Mouse (Mus musculus) CH12.LX (cell line): Measurements from ENCODE around the gene Sox11. TPM values are rescaled to one million over a fixed set of nuclear protein-coding genes. Genes with fewer than 3 reads are reported as not detected.

ENCODE experiments used
- DNase-seq: peaks from one replicate; pipeline ENCODE4 v3.0.0-alpha.2; 2013; ENCODE audit errors: extremely low read depth
- H3K27ac ChIP-seq: 2 replicates; pipeline ENCODE4 v1.5.1; 2012; ENCODE audit warnings: low read depth, mild to moderate bottlenecking, control low read depth, moderate library complexity; ENCODE audit not compliant: insufficient read depth
- H3K27me3 ChIP-seq: replicated peaks from 2 replicates; pipeline ENCODE3; 2012; ENCODE audit warnings: inconsistent platforms
- H3K36me3 ChIP-seq, 2 experiments: replicated peaks in 1 of 2; 2 replicates each; pipeline versions ENCODE3 to v1.6.1; 2012; ENCODE audit warnings: inconsistent platforms in 1 of 2, low read length in 1 of 2, mild to moderate bottlenecking in 1 of 2, mixed read lengths in 1 of 2, moderate library complexity in 1 of 2; ENCODE audit not compliant: control insufficient read depth in 1 of 2, insufficient read depth in 1 of 2
- H3K4me1 ChIP-seq, 2 experiments: 2 replicates each; pipeline ENCODE4 v1.6.1; 2012; ENCODE audit warnings: inconsistent platforms in 1 of 2, moderate library complexity in 1 of 2; ENCODE audit not compliant: insufficient read depth in 2 of 2, control insufficient read depth in 1 of 2
- H3K4me2 ChIP-seq: 2 replicates; pipeline ENCODE4 v1.6.1; 2012; ENCODE audit warnings: low read depth, mild to moderate bottlenecking, control low read depth; ENCODE audit not compliant: poor library complexity, insufficient read depth, severe bottlenecking
- H3K4me3 ChIP-seq, 3 experiments: fragments of 150-350 bp in 1 of 3; sonication (generic) in 1 of 3; replicated peaks in 1 of 3; 2 replicates each; pipeline versions ENCODE3 to v1.5.1; 2011 to 2012; ENCODE audit warnings: low read depth in 2 of 3, low read length in 2 of 3, mild to moderate bottlenecking in 2 of 3, moderate library complexity in 2 of 3, control low read depth in 1 of 3, improper control_type of control experiment in 1 of 3, inconsistent platforms in 1 of 3, mixed read lengths in 1 of 3; ENCODE audit not compliant: poor library complexity in 1 of 3
- H3K79me2 ChIP-seq: replicated peaks from 2 replicates; pipeline ENCODE4 v1.6.1; 2012; ENCODE audit warnings: mild to moderate bottlenecking, moderate library complexity; ENCODE audit not compliant: control insufficient read depth, poor library complexity, insufficient read depth, severe bottlenecking; ENCODE audit errors: extremely low read depth
- H3K9ac ChIP-seq: 2 replicates; pipeline ENCODE4 v1.6.1; 2012; ENCODE audit warnings: low read depth, mild to moderate bottlenecking, control low read depth, moderate library complexity; ENCODE audit not compliant: insufficient read depth
- H3K9me3 ChIP-seq: replicated peaks from 2 replicates; pipeline ENCODE3; 2012; ENCODE audit warnings: low read length, inconsistent platforms, mixed read lengths
- CTCF ChIP-seq, 2 experiments: IDR thresholded peaks in 1 of 2; conservative IDR thresholded peaks in 1 of 2; 2 replicates each; pipeline ENCODE4 v1.5.1; 2011 to 2012; ENCODE audit warnings: low read depth in 2 of 2, low read length in 2 of 2, improper control_type of control experiment in 1 of 2, inconsistent platforms in 1 of 2, mild to moderate bottlenecking in 1 of 2, moderate library complexity in 1 of 2
- ELF1 ChIP-seq: IDR thresholded peaks from 2 replicates; pipeline ENCODE4 v1.6.1; 2014; ENCODE audit warnings: low read depth, mild to moderate bottlenecking, inconsistent platforms, low read length, improper control_type of control experiment
- IRF4 ChIP-seq: IDR thresholded peaks from 2 replicates; pipeline ENCODE4 v1.6.1; 2014; ENCODE audit warnings: low read depth, mild to moderate bottlenecking, inconsistent platforms, low read length, improper control_type of control experiment
- JUN ChIP-seq: IDR thresholded peaks from 2 replicates; pipeline ENCODE4 v1.6.1; 2011; ENCODE audit warnings: low read depth, mild to moderate bottlenecking, low read length, improper control_type of control experiment, moderate library complexity; ENCODE audit not compliant: insufficient read depth
- JUND ChIP-seq: conservative IDR thresholded peaks from 2 replicates; pipeline ENCODE4 v1.6.1; 2011; ENCODE audit warnings: low read depth, low read length, improper control_type of control experiment
- MAFK ChIP-seq: IDR thresholded peaks from 2 replicates; pipeline ENCODE4 v1.6.1; 2011; ENCODE audit warnings: low read length, improper control_type of control experiment; ENCODE audit not compliant: insufficient replicate concordance
- MAZ ChIP-seq: IDR thresholded peaks from 2 replicates; pipeline ENCODE4 v1.6.1; 2012; ENCODE audit warnings: low read depth, mild to moderate bottlenecking, inconsistent platforms, low read length, improper control_type of control experiment, moderate library complexity
- MEF2A ChIP-seq: IDR thresholded peaks from 2 replicates; pipeline ENCODE4 v1.6.1; 2014; ENCODE audit warnings: low read depth, mild to moderate bottlenecking, inconsistent platforms, low read length, improper control_type of control experiment, borderline replicate concordance
- MYC ChIP-seq: IDR thresholded peaks from 2 replicates; pipeline ENCODE4 v1.6.1; 2011; ENCODE audit warnings: low read depth, mild to moderate bottlenecking, improper control_type of control experiment, low read length
- NELFE ChIP-seq: IDR thresholded peaks from 2 replicates; pipeline ENCODE4 v1.6.1; 2011; ENCODE audit warnings: low read depth, low read length, improper control_type of control experiment
- POLR2A ChIP-seq: IDR thresholded peaks from 2 replicates; pipeline ENCODE4 v1.6.1; 2011; ENCODE audit warnings: low read depth, mild to moderate bottlenecking, improper control_type of control experiment, low read length
- POLR2AphosphoS2 ChIP-seq: IDR thresholded peaks from 2 replicates; pipeline ENCODE4 v1.6.1; 2011; ENCODE audit warnings: low read depth, low read length, improper control_type of control experiment
- RAD21 ChIP-seq: IDR thresholded peaks from 2 replicates; pipeline ENCODE4 v1.6.1; 2011; ENCODE audit warnings: low read depth, mild to moderate bottlenecking, low read length, improper control_type of control experiment, moderate library complexity
- RCOR1 ChIP-seq: conservative IDR thresholded peaks from 2 replicates; pipeline ENCODE4 v1.6.1; 2012; ENCODE audit warnings: low read depth, mild to moderate bottlenecking, inconsistent platforms, low read length, improper control_type of control experiment
- SIN3A ChIP-seq: IDR thresholded peaks from 2 replicates; pipeline ENCODE4 v1.6.1; 2012; ENCODE audit warnings: low read length, improper control_type of control experiment, inconsistent platforms
- SMC3 ChIP-seq: IDR thresholded peaks from 2 replicates; pipeline ENCODE4 v1.6.1; 2011; ENCODE audit warnings: low read depth, low read length, improper control_type of control experiment
- TCF12 ChIP-seq: IDR thresholded peaks from 2 replicates; pipeline ENCODE4 v1.6.1; 2014; ENCODE audit warnings: low read depth, mild to moderate bottlenecking, inconsistent platforms, low read length, improper control_type of control experiment
- UBTF ChIP-seq: IDR thresholded peaks from 2 replicates; pipeline ENCODE4 v1.6.1; 2012; ENCODE audit warnings: low read depth, mild to moderate bottlenecking, inconsistent platforms, low read length, improper control_type of control experiment, moderate library complexity
- USF1 ChIP-seq: IDR thresholded peaks from 2 replicates; pipeline ENCODE4 v1.6.1; 2014; ENCODE audit warnings: low read depth, mild to moderate bottlenecking, inconsistent platforms, low read length, improper control_type of control experiment
- ZC3H11A ChIP-seq: IDR thresholded peaks from 2 replicates; pipeline ENCODE4 v1.6.1; 2012; ENCODE audit warnings: low read depth, mild to moderate bottlenecking, inconsistent platforms, low read length, improper control_type of control experiment
- dilution Hi-C: fragments of 300-500 bp; cut with MboI; formaldehyde crosslinking; loops from 2 replicates; pipeline ENCODE4 v1.14.3; 2020; ENCODE audit warnings: low sequenced_read_pairs; ENCODE audit not compliant: extremely low pct_unique_long_range_greater_than_20kb, extremely low pct_ligation_motif_present
- in situ Hi-C: fragments of 300-500 bp; cut with MboI; formaldehyde crosslinking; loops from 3 replicates; pipeline ENCODE4 v1.14.3; 2019; ENCODE audit warnings: low sequenced_read_pairs, low pct_ligation_motif_present, low pct_unique_long_range_greater_than_20kb, mixed read lengths
- polyA plus RNA-seq: library from polyadenylated mRNA; unstranded; fragments of >175 nt; gene quantifications from 2 replicates; pipeline ENCODE4 v1.2.1, GENCODE M21; 2012; ENCODE audit warnings: low read depth; ENCODE audit not compliant: insufficient read length
- total RNA-seq, 2 experiments: library from RNA; depleted of rRNA; stranded (reverse); fragments of 300-350 nt in 1 of 2; fragments of >200 nt in 1 of 2; gene quantifications; 2 replicates each; pipeline ENCODE4 v1.2.3; 2012 to 2014

Gene Sox11
- total and polyA plus RNA-seq, 3 experiments, result not detected

DNA sequence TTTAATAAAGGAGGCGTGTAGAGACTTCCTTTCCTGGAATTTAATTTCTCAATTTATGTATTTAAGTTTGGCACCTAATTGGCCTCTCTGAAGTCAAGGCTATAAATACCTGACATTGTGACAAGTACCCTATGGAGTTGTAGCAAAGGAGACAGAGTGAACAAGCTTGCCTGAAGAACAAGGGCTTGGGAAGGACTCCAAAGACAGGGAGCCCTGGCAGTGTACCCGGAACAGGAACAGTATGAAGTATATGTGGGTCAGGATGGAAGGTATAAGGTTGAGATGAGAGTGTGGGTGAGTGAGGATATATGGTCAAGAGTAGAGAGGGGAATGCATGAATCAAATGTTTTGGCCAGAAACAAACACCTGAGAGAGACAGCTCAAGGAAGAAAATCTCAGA, 28.4 kb upstream of the Sox11 start:
- H3K4me3 ChIP-seq, result no peak overlapping the region
- TF ChIP-seq TCF12 (no peak), CTCF (conservative IDR thresholded peaks at IDR 0.05 in 1 of 2, IDR thresholded peaks at IDR 0.05 in 1 of 2; ENCODE audit: low read depth in 2 of 2, low read length in 2 of 2) (no peak)

DNA sequence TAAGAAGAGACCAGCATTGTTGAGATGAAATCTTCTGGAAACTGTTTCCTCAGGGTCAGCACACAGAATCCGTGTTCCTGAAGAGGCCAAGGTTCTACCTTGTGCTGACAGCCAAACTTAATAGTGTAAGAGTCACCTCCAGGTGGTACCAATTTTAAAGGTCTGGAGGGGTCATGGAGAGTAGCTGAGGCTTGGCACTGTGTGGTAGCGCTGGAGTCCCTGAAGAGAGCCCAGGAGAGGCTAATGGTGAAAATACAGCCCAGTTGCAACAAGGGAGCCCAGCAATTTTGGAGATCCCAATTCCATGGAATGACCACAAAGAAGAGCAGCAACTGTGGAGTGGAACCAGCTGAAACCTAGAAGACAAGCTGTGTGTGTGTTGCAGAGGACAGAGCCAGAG, 25.1 kb upstream of the Sox11 start:
- H3K27me3 ChIP-seq, result no peaks in the 10 kb centered on the region
- H3K9me3 ChIP-seq, result peaks cover 73% of the 10 kb centered on the region
- dilution Hi-C loops (no loop called here), in situ Hi-C loops (no loop called here)
- no peaks in the 10 kb centered on the region for H3K4me1 ChIP-seq
- H3K36me3 ChIP-seq, result no peaks in the 10 kb centered on the region
- H3K27ac ChIP-seq, result no peak overlapping the region
- H3K4me3 ChIP-seq, result no peak overlapping the region
- TF ChIP-seq MEF2A (no peak), IRF4 (no peak), RAD21 (no peak), UBTF (no peak), MYC (no peak), JUN (no peak), JUND (no peak), POLR2A (no peak), USF1 (no peak), NELFE (no peak), ZC3H11A (no peak), MAFK (no peak), POLR2AphosphoS2 (no peak), SMC3 (no peak), ELF1 (no peak), RCOR1 (no peak), SIN3A (no peak), MAZ (no peak)
- no peak overlapping the region for H3K9ac ChIP-seq
- no peak overlapping the region for H3K4me2 ChIP-seq
- H3K79me2 ChIP-seq, result no peaks in the 10 kb centered on the region
- DNase-seq, result no peak

More for the DNA sequence above, 28.4 kb upstream of the Sox11 start:
- Histone ChIP-seq H3K36me3 (no peaks in the 10 kb centered on the region), H3K9ac (no peak overlapping the region), H3K27ac (no peak overlapping the region), H3K79me2 (no peaks in the 10 kb centered on the region), H3K4me1 (no peaks in the 10 kb centered on the region), H3K4me2 (no peak overlapping the region), H3K9me3 (peaks cover 61% of the 10 kb centered on the region), H3K27me3 (no peaks in the 10 kb centered on the region)
- dilution Hi-C loops, result no loop called here
- in situ Hi-C loops, result no loop called here
- no peak for DNase-seq
